Mouse (Mus musculus) ES-E14 (cell line): ENCODE results near the gene Capn11. TPM values are rescaled to one million over a fixed set of nuclear protein-coding genes. Genes with fewer than 3 reads are reported as not detected.
A peak's percentile ranks its signal among the peaks of the same experiment; 100 is the strongest.

ENCODE experiments used
- DNase-seq: peaks from one replicate; pipeline ENCODE4 v3.0.0-alpha.2; 2013; ENCODE audit warnings: low read depth, low spot score
- H3K27ac ChIP-seq: 2 replicates; pipeline ENCODE4 v1.5.1; 2012; ENCODE audit warnings: low read depth, mild to moderate bottlenecking, low read length, moderate library complexity, mixed read lengths; ENCODE audit not compliant: poor library complexity, insufficient read depth, severe bottlenecking
- H3K36me3 ChIP-seq: 2 replicates; pipeline ENCODE4 v1.6.1; 2012; ENCODE audit warnings: mild to moderate bottlenecking, low read length, moderate library complexity, mixed read lengths; ENCODE audit not compliant: control insufficient read depth, poor library complexity, insufficient read depth, severe bottlenecking
- H3K4me1 ChIP-seq, 2 experiments: fragments of 150-350 bp in 1 of 2; sonication (generic) in 1 of 2; 2 replicates each; pipeline ENCODE4 v1.6.1; 2012; ENCODE audit warnings: low read length in 2 of 2, mild to moderate bottlenecking in 1 of 2, mixed read lengths in 1 of 2; ENCODE audit not compliant: control insufficient read depth in 2 of 2, insufficient read depth in 2 of 2, poor library complexity in 1 of 2
- H3K4me3 ChIP-seq, 2 experiments: fragments of 150-350 bp in 1 of 2; sonication (generic) in 1 of 2; 2 replicates each; pipeline ENCODE4 v1.5.1; 2012; ENCODE audit warnings: low read length in 2 of 2, low read depth in 1 of 2, mild to moderate bottlenecking in 1 of 2, mixed read lengths in 1 of 2; ENCODE audit not compliant: insufficient read depth in 1 of 2, poor library complexity in 1 of 2, severe bottlenecking in 1 of 2
- H3K9ac ChIP-seq: 2 replicates; pipeline ENCODE4 v1.6.1; 2012; ENCODE audit warnings: low read depth, mild to moderate bottlenecking, low read length, mixed read lengths; ENCODE audit not compliant: poor library complexity, insufficient read depth, severe bottlenecking
- H3K9me3 ChIP-seq: fragments of 150-350 bp; sonication (generic); 2 replicates; pipeline ENCODE4 v1.6.1; 2012; ENCODE audit warnings: low read depth, mild to moderate bottlenecking, low read length; ENCODE audit not compliant: control insufficient read depth, insufficient read depth
- CHD2 ChIP-seq: IDR thresholded peaks from 2 replicates; pipeline ENCODE4 v1.6.1; 2014; ENCODE audit warnings: mild to moderate bottlenecking, low read depth, low read length, inconsistent platforms
- HCFC1 ChIP-seq: IDR thresholded peaks from 2 replicates; pipeline ENCODE4 v1.6.1; 2012; ENCODE audit warnings: low read length, inconsistent platforms, borderline replicate concordance; ENCODE audit not compliant: insufficient read depth
- MAFK ChIP-seq: IDR thresholded peaks from 2 replicates; pipeline ENCODE4 v1.6.1; 2014; ENCODE audit warnings: mild to moderate bottlenecking, low read depth, low read length, inconsistent platforms; ENCODE audit not compliant: insufficient read depth
- ZC3H11A ChIP-seq: IDR thresholded peaks from 2 replicates; pipeline ENCODE4 v1.6.1; 2012; ENCODE audit warnings: low read depth, mild to moderate bottlenecking, inconsistent platforms, low read length, borderline replicate concordance
- ZNF384 ChIP-seq: IDR thresholded peaks from 2 replicates; pipeline ENCODE4 v1.6.1; 2012; ENCODE audit warnings: low read depth, low read length, inconsistent platforms
- in situ Hi-C, 2 experiments: fragments of 600-800 bp; cut with MboI; formaldehyde crosslinking; loops; one replicate each; pipeline ENCODE4 v1.15.1; 2025; ENCODE audit warnings: low sequenced_read_pairs in 2 of 2, inconsistent platforms in 1 of 2; ENCODE audit not compliant: unreplicated experiment in 2 of 2
- total RNA-seq: library from RNA; depleted of rRNA; stranded (reverse); fragments of 300-350 nt; gene quantifications from 2 replicates; pipeline ENCODE4 v1.2.3, GENCODE M21; 2012

Capn11 gene
- total RNA-seq, 1 experiment: not detected

- TF ChIP-seq MAFK (no peak), HCFC1 (no peak), CHD2 (no peak), ZC3H11A (no peak), ZNF384 (no peak)
- peak overlapping the region; percentile 62 to 72 for H3K4me3 ChIP-seq
- H3K36me3 ChIP-seq: 0 out of 2 replicates have a peak, but pooled peaks cover 5% of the 10 kb centered on the region
- in situ Hi-C loops: no loop called here
- peak overlapping the region; percentile 79; the same call in 1 of the 2 replicates for H3K9ac ChIP-seq
- H3K9me3 ChIP-seq: no peaks in the 10 kb centered on the region
- H3K4me1 ChIP-seq: peaks cover 7 to 15% of the 10 kb centered on the region in 2 experiments
- no peak for DNase-seq
- no peak overlapping the region; the same call in 1 of the 2 replicates for H3K27ac ChIP-seq
Measured at GRCm38 (mm10) chr17:45598891-45599290, 60.2 kb downstream of the Capn11 start.

GRCm38 (mm10) chr17:45598376-45598775, 60.7 kb downstream of the Capn11 start:
- DNase-seq: no peak
- in situ Hi-C loops: no loop called here
- TF ChIP-seq CHD2 (no peak), HCFC1 (no peak), ZC3H11A (no peak), MAFK (no peak), ZNF384 (no peak)
- Histone ChIP-seq H3K9ac (no peak overlapping the region; the same call in 1 of the 2 replicates), H3K36me3 (0 out of 2 replicates have a peak, but pooled peaks cover 5% of the 10 kb centered on the region), H3K4me1 (peaks cover 7 to 12% of the 10 kb centered on the region in 2 experiments), H3K4me3 (peak overlapping the region in 1 of 2 experiments; percentile 62; a peak in 2 of 4 replicates), H3K27ac (no peak overlapping the region; the same call in 1 of the 2 replicates), H3K9me3 (no peaks in the 10 kb centered on the region)

- DNase-seq: no peak
- in situ Hi-C loops: no loop called here
- H3K4me1 ChIP-seq: peaks cover 8 to 13% of the 10 kb centered on the region in 2 experiments
Measured at GRCm38 (mm10) chr17:45597787-45598186, 61.3 kb downstream of the Capn11 start.

GRCm38 (mm10) chr17:45596631-45597396, 62.3 kb downstream of the Capn11 start:
- peak overlapping the region; percentile 3; the same call in 1 of the 2 replicates for H3K9ac ChIP-seq
- H3K9me3 ChIP-seq: no peaks in the 10 kb centered on the region
- H3K27ac ChIP-seq: peak overlapping the region; percentile 67
- no peak overlapping the region for H3K4me3 ChIP-seq
- H3K36me3 ChIP-seq: peaks cover 11% of the 10 kb centered on the region; the same call in 1 of the 2 replicates
- TF ChIP-seq ZC3H11A (no peak), ZNF384 (no peak), HCFC1 (no peak), CHD2 (no peak), MAFK (no peak)
- H3K4me1 ChIP-seq: peaks cover 5 to 17% of the 10 kb centered on the region in 2 experiments; a peak in 3 of 4 replicates
- DNase-seq: no peak
- in situ Hi-C loops: no loop called here

More at GRCm38 (mm10) chr17:45597787-45598186, 61.3 kb downstream of the Capn11 start:
- TF ChIP-seq ZC3H11A: no peak
- TF ChIP-seq ZNF384: no peak
- no peak for TF ChIP-seq MAFK
- TF ChIP-seq HCFC1: no peak
- TF ChIP-seq CHD2: no peak
- H3K9me3 ChIP-seq: no peaks in the 10 kb centered on the region
- H3K4me3 ChIP-seq: no peak overlapping the region
- H3K36me3 ChIP-seq: peaks cover 8% of the 10 kb centered on the region; the same call in 1 of the 2 replicates
- H3K27ac ChIP-seq: no peak overlapping the region
- H3K9ac ChIP-seq: no peak overlapping the region
